Comparison of ENCODE assay signal across 21 mouse cellular contexts in genomic region chr11:74483153-74483817, GRCm38 (mm10).
DNase-seq lines count a peak whose midpoint lies in the region; TF ChIP-seq lines count a peak whose summit lies in the region.
"Had no signal": no experiment of that assay in that cellular context is flagged by ENCODE, and none has a peak within 500 bp of the region (broad histone marks: within the 10 kb centered on the region; RNA-seq: fewer than 3 reads in every experiment).

No protein-coding gene starts in this region.

- no peak overlapping the region for H3ac ChIP-seq in myocyte (ENCODE audit: control insufficient read depth, insufficient read length)

- no peak overlapping the region for H3K4me3 ChIP-seq in myocyte
- H3K4me3 ChIP-seq: embryonic facial prominence, embryonic 10.5 days; erythroblast, embryonic 14.5 days; forebrain, embryonic 15.5 days; heart, adult 2 months; heart, embryonic 15.5 days; hindbrain, embryonic 10.5 days had no signal

- H3K36me3 ChIP-seq in myocyte (ENCODE audit: control insufficient read depth, insufficient read depth), result no peaks in the 10 kb centered on the region
- H3K36me3 ChIP-seq: embryonic facial prominence, embryonic 10.5 days; forebrain, embryonic 15.5 days; heart, embryonic 15.5 days; hindbrain, embryonic 10.5 days had no signal

- no peaks in the 10 kb centered on the region for H3K79me2 ChIP-seq in myocyte (ENCODE audit: control insufficient read depth, insufficient read depth)

- H3K4me2 ChIP-seq in myocyte (ENCODE audit: low read depth), result peak overlapping the region; percentile 57
- H3K4me2 ChIP-seq: forebrain, embryonic 15.5 days; heart, embryonic 11.5 days; heart, embryonic 15.5 days; hindbrain, embryonic 14.5 days had no signal

- DNase-seq in 3T3-L1 (ENCODE audit: low read depth, low spot score) (peak; percentile 96), MN1 (ENCODE audit: low spot score) (peak; percentile 18), adipocyte (ENCODE audit: low spot score) (peak; percentile 70)
- no peak for DNase-seq in urinary bladder, adult 18-20 months (ENCODE audit: low spot score in 2 of 2)
- no peak for DNase-seq in gastrocnemius, postnatal 25 days
- no peak for DNase-seq in left cerebral cortex, postnatal 36 days (ENCODE audit: low spot score in 2 of 2)
- DNase-seq: adrenal gland, adult 2 months; adrenal gland, postnatal 25 days; cerebellum, adult 2 months; cerebellum, postnatal 10 days; gastrocnemius, postnatal 10 days; heart, adult 2 months had no signal

- no peak for TF ChIP-seq POLR2A in myocyte (IDR thresholded peaks at IDR 0.05; ENCODE audit: insufficient read length, low read depth)

- intact Hi-C loops in left cerebral cortex, postnatal 36 days (cut with DNase I), result loop anchor here (5.0 kb wide), 1 partner anchor 39 kb away; no protein-coding TSS in a partner anchor

- no peaks in the 10 kb centered on the region for H3K27me3 ChIP-seq in myocyte (ENCODE audit: control insufficient read depth, insufficient read depth, insufficient read length)
- H3K27me3 ChIP-seq: CH12.LX; forebrain, embryonic 15.5 days; heart, embryonic 15.5 days had no signal

TF ChIP-seq in myocyte, 11 proteins besides CTCF, POLR2A, EP300 and RAD21:
- TF ChIP-seq USF1 (IDR thresholded peaks at IDR 0.05; ENCODE audit: low read depth) (peak; percentile 51), E2F4 (IDR thresholded peaks at IDR 0.05; ENCODE audit: insufficient read depth) (no peak)

Comparison
In these comparisons a context has a peak if more than half of its experiments do, and no peak if none do; other contexts are left out.
1. DNase-seq: peak in 3T3-L1 (single experiment), MN1 (single experiment) and adipocyte (single experiment); none in urinary bladder, adult 18-20 months (0 of 2), gastrocnemius, postnatal 25 days (single experiment) and left cerebral cortex, postnatal 36 days (0 of 2).